Mouse (Mus musculus): Measurements from ENCODE around the gene 4921517D22Rik.

DNA sequence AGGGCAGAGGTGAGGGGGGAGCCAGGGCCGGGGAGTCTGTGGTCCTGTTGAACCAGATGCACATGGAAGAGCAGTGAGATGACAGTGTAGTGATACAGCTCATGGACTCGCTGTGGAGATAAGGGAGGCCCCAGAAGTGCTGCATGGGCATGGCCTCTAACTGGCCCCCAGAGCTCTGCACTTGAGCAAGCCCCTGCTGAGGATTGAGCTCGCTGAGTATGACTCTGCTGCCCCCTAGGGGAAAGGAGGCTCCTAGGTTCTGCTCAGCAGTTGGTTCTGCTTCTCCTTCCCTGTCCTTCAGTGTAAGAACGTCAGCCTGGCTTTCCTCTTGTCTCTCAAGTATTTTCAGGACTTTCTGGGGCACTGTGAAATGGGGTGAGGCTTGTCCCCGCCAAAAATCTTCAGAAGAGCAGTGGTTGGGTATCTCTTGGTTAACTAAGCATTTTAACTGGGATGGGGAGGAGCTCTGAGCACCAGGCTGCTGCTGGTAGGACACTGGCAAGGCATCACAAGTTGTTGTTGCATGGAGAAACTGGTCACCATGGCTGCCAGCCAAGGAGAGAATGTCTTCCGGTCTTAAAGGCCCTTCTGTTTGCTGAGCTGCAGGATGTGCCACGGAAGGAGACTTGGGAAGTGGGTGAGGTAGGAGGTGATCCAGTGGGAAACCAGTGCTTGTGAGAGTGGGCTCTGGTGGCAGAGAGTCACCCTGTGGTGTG is 34.6 kb upstream of the 4921517D22Rik start:
- TF ChIP-seq USF1 (IDR thresholded peaks at IDR 0.05; ENCODE audit: low read depth): no peak
- no peak for TF ChIP-seq SRF (IDR thresholded peaks at IDR 0.05; ENCODE audit: control insufficient read depth, insufficient read length, low read depth)
- TF ChIP-seq MYOG (IDR thresholded peaks at IDR 0.05; ENCODE audit: control insufficient read depth in 1 of 3, insufficient read depth in 1 of 3, insufficient read length in 2 of 3, low read depth in 2 of 3): no peak
- no peak for TF ChIP-seq MAX (IDR thresholded peaks at IDR 0.05; ENCODE audit: low read depth)
- TF ChIP-seq POLR2A (IDR thresholded peaks at IDR 0.05; ENCODE audit: insufficient read length, low read depth): no peak
- no peak for TF ChIP-seq MYOD1 (IDR thresholded peaks at IDR 0.05; ENCODE audit: control insufficient read depth in 1 of 3, insufficient read length in 2 of 3, low read depth in 2 of 3)
- no peak for TF ChIP-seq TCF3 (IDR thresholded peaks at IDR 0.05; ENCODE audit: insufficient read length, low read depth)
- TF ChIP-seq TCF12 (IDR thresholded peaks at IDR 0.05; ENCODE audit: insufficient read depth, poor library complexity, severe bottlenecking): no peak
- TF ChIP-seq POLR2AphosphoS2 (IDR thresholded peaks at IDR 0.05; ENCODE audit: insufficient read length, low read depth): no peak
- TF ChIP-seq E2F4 (IDR thresholded peaks at IDR 0.05; ENCODE audit: insufficient read depth): no peak

Measured in myocyte (in vitro differentiated cells).